Mouse (Mus musculus) stomach, embryonic 16.5 days (tissue): ENCODE data around the gene Tcaf3. TPM values are rescaled to one million over a fixed set of nuclear protein-coding genes. Genes with fewer than 3 reads are reported as not detected.

Experiments
- ATAC-seq: fragments of 200-750 bp; cut with Nextera tagmentation; 2 replicates; pipeline ENCODE4 v1.8.0; 2017; ENCODE audit warnings: moderate number of reproducible peaks, moderate TSS enrichment; ENCODE audit not compliant: insufficient read depth, low FRiP score
- H3K27ac ChIP-seq: fragments of 300-500 bp; sonication (generic); 2 replicates; pipeline ENCODE4 v1.5.1; 2014; ENCODE audit warnings: low read length
- H3K27me3 ChIP-seq: fragments of 300-500 bp; sonication (generic); 2 replicates; pipeline ENCODE4 v1.6.1; 2014; ENCODE audit warnings: low read length, control low read depth, mixed read lengths; ENCODE audit not compliant: control insufficient read depth, insufficient read depth
- H3K36me3 ChIP-seq: fragments of 300-500 bp; sonication (generic); 2 replicates; pipeline ENCODE4 v1.6.1; 2014; ENCODE audit warnings: low read length; ENCODE audit not compliant: control insufficient read depth, insufficient read depth
- H3K4me1 ChIP-seq: fragments of 300-500 bp; sonication (generic); 2 replicates; pipeline ENCODE4 v1.6.1; 2014; ENCODE audit warnings: low read length, control low read depth, mixed read lengths; ENCODE audit not compliant: control insufficient read depth, insufficient read depth
- H3K4me2 ChIP-seq: fragments of 300-500 bp; sonication (generic); 2 replicates; pipeline ENCODE4 v1.6.1; 2014; ENCODE audit warnings: low read depth, low read length, mixed read lengths
- H3K4me3 ChIP-seq: fragments of 300-500 bp; sonication (generic); replicated peaks from 2 replicates; pipeline ENCODE4 v1.5.1; 2014; ENCODE audit warnings: mild to moderate bottlenecking, low read length
- H3K9ac ChIP-seq: fragments of 300-500 bp; sonication (generic); 2 replicates; pipeline ENCODE4 v1.6.1; 2014; ENCODE audit warnings: low read length
- H3K9me3 ChIP-seq: fragments of 300-500 bp; sonication (generic); replicated peaks from 2 replicates; pipeline ENCODE4 v1.6.1; 2016; ENCODE audit warnings: low read length, control low read depth; ENCODE audit not compliant: control insufficient read depth
- WGBS: fragments of 180-500 bp; shearing (Covaris S2); extraction: QIAGEN DNeasy Blood & Tissue Kit; methylation state at CpG from one replicate; pipeline ENCODE4 v1.1.7; 2014; 5-methylcytosine and 5-hydroxymethylcytosine counted together
- polyA plus RNA-seq: library from polyadenylated mRNA; unstranded; fragments of >200 nt; fragmentation: Nextera tagmentation; extraction: Ambion mirVana; gene quantifications from 2 replicates; pipeline ENCODE4 v1.2.1, GENCODE M21; 2015

The Tcaf3 gene
- polyA plus RNA-seq, 1 experiment from 2014 or later = not detected

GRCm38 (mm10) chr6:42547461-42547860 is 50.0 kb downstream of the Tcaf3 start, which contains the start of gene Olfr455:
Olfr455 (minus strand) TSS chr6:42547587.
- H3K9ac ChIP-seq = no peak within 1 kb of the TSS
- no peak within 1 kb of the TSS for H3K4me3 ChIP-seq
- no peaks in the 10 kb centered on the region for H3K27me3 ChIP-seq
- H3K4me2 ChIP-seq = no peak within 1 kb of the TSS
- no peak within 1 kb of the TSS for H3K27ac ChIP-seq
- ATAC-seq = no peak
- no peaks in the 10 kb centered on the region; the same call in 1 of the 2 replicates for H3K4me1 ChIP-seq
- no peaks in the 10 kb centered on the region for H3K9me3 ChIP-seq
- no peaks in the 10 kb centered on the region for H3K36me3 ChIP-seq
- WGBS = 86% methylated on average over 4 of the region's 4 CpGs

- no peak overlapping the region for H3K4me3 ChIP-seq
- H3K36me3 ChIP-seq = no peaks in the 10 kb centered on the region
- H3K9me3 ChIP-seq = no peaks in the 10 kb centered on the region
- H3K9ac ChIP-seq = no peak overlapping the region
- no peaks in the 10 kb centered on the region for H3K27me3 ChIP-seq
- WGBS = 70% methylated on average over 2 of the region's 2 CpGs
- H3K27ac ChIP-seq = no peak overlapping the region
- no peaks in the 10 kb centered on the region; the same call in 1 of the 2 replicates for H3K4me1 ChIP-seq
- ATAC-seq = no peak
- no peak overlapping the region for H3K4me2 ChIP-seq
Observed at GRCm38 (mm10) chr6:42546180-42546579, 51.3 kb downstream of the Tcaf3 start.

GRCm38 (mm10) chr6:42545451-42545885 is 52.0 kb downstream of the Tcaf3 start:
- Histone ChIP-seq H3K9me3 (no peaks in the 10 kb centered on the region), H3K4me2 (no peak overlapping the region), H3K27me3 (no peaks in the 10 kb centered on the region), H3K36me3 (no peaks in the 10 kb centered on the region), H3K9ac (no peak overlapping the region), H3K27ac (no peak overlapping the region), H3K4me1 (no peaks in the 10 kb centered on the region; the same call in 1 of the 2 replicates), H3K4me3 (no peak overlapping the region)
- no peak for ATAC-seq
- WGBS = 36% methylated on average over 2 of the region's 2 CpGs

GRCm38 (mm10) chr6:42544846-42545245 is 52.6 kb downstream of the Tcaf3 start:
- Histone ChIP-seq H3K36me3 (no peaks in the 10 kb centered on the region), H3K4me1 (no peaks in the 10 kb centered on the region; the same call in 1 of the 2 replicates), H3K9ac (no peak overlapping the region), H3K9me3 (no peaks in the 10 kb centered on the region), H3K27ac (no peak overlapping the region), H3K4me3 (no peak overlapping the region), H3K27me3 (no peaks in the 10 kb centered on the region), H3K4me2 (no peak overlapping the region)
- ATAC-seq = no peak
- 22% methylated on average over 1 of the region's 1 CpGs for WGBS

GRCm38 (mm10) chr6:42542036-42543031 is 55.2 kb downstream of the Tcaf3 start:
- WGBS = 48% methylated on average over 4 of the region's 4 CpGs
- Histone ChIP-seq H3K4me3 (no peak overlapping the region), H3K4me1 (no peaks in the 10 kb centered on the region; the same call in 1 of the 2 replicates), H3K9me3 (no peaks in the 10 kb centered on the region), H3K27me3 (no peaks in the 10 kb centered on the region), H3K27ac (no peak overlapping the region), H3K9ac (no peak overlapping the region), H3K4me2 (no peak overlapping the region), H3K36me3 (no peaks in the 10 kb centered on the region)
- no peak for ATAC-seq

GRCm38 (mm10) chr6:42540681-42541080 is 56.8 kb downstream of the Tcaf3 start:
- Histone ChIP-seq H3K27me3 (no peaks in the 10 kb centered on the region), H3K27ac (no peak overlapping the region), H3K4me1 (no peaks in the 10 kb centered on the region; the same call in 1 of the 2 replicates), H3K4me3 (no peak overlapping the region), H3K9me3 (no peaks in the 10 kb centered on the region), H3K4me2 (no peak overlapping the region), H3K36me3 (no peaks in the 10 kb centered on the region), H3K9ac (no peak overlapping the region)
- WGBS = 74% methylated on average over 1 of the region's 1 CpGs
- no peak for ATAC-seq

- Histone ChIP-seq H3K36me3 (no peaks in the 10 kb centered on the region), H3K4me1 (no peaks in the 10 kb centered on the region; the same call in 1 of the 2 replicates), H3K9me3 (no peaks in the 10 kb centered on the region), H3K4me2 (no peak overlapping the region), H3K9ac (no peak overlapping the region), H3K27me3 (no peaks in the 10 kb centered on the region), H3K4me3 (no peak overlapping the region), H3K27ac (no peak overlapping the region)
- no peak for ATAC-seq
- 78% methylated on average over 1 of the region's 1 CpGs for WGBS
Observed at GRCm38 (mm10) chr6:42539711-42540110, 57.8 kb downstream of the Tcaf3 start.

Other genes with a start within 250 kb of the Tcaf3 start
- 99.0 and 107 TPM in 2 replicates for gene Zyx, start 248.1 kb downstream of the Tcaf3 start, polyA plus RNA-seq
- gene Epha1, start 224.4 kb downstream of the Tcaf3 start, polyA plus RNA-seq = 25.5 and 31.3 TPM in 2 replicates
- gene Tas2r143, start 197.5 kb downstream of the Tcaf3 start, polyA plus RNA-seq = not detected in 2 replicates
- gene Tas2r135, start 192.3 kb downstream of the Tcaf3 start, polyA plus RNA-seq = not detected in 2 replicates
- gene Tas2r126, start 163.2 kb downstream of the Tcaf3 start, polyA plus RNA-seq = not detected in 2 replicates
- gene Olfr458, start 132.5 kb downstream of the Tcaf3 start, polyA plus RNA-seq = not detected in 2 replicates
- gene Olfr457, start 121.4 kb downstream of the Tcaf3 start, polyA plus RNA-seq = not detected in 2 replicates
- gene Olfr456, start 110.5 kb downstream of the Tcaf3 start, polyA plus RNA-seq = not detected in 2 replicates
- 0.04 and 0.07 TPM in 2 replicates for gene Olfr455, start 50.1 kb downstream of the Tcaf3 start, polyA plus RNA-seq
- 14.8 and 17.2 TPM in 2 replicates for gene Tcaf2, start 47.6 kb upstream of the Tcaf3 start, polyA plus RNA-seq
- gene Tcaf1, start 112.4 kb upstream of the Tcaf3 start, polyA plus RNA-seq = 70.1 and 71.8 TPM in 2 replicates
- gene Olfr453, start 141.7 kb upstream of the Tcaf3 start, polyA plus RNA-seq = not detected in 2 replicates
- gene Olfr38, start 158.7 kb upstream of the Tcaf3 start, polyA plus RNA-seq = not detected in 2 replicates
- not detected in 2 replicates for gene Olfr452, start 187.4 kb upstream of the Tcaf3 start, polyA plus RNA-seq
- not detected in 2 replicates for gene Olfr450, start 214.2 kb upstream of the Tcaf3 start, polyA plus RNA-seq
- not detected in 2 replicates for gene Olfr449, start 236.7 kb upstream of the Tcaf3 start, polyA plus RNA-seq